Mouse (Mus musculus) G1E (cell line): ENCODE data around the gene Fdps. TPM values are rescaled to one million over a fixed set of nuclear protein-coding genes. Genes with fewer than 3 reads are reported as not detected.
"Not testable (repeated sequence)": the region's sequence is repeated elsewhere in the genome, so short reads cannot be mapped to it uniquely, and the experiment has no call there.

Source experiments
- ATAC-seq: 2 replicates; pipeline ENCODE4 v1.8.0; 2016; ENCODE audit warnings: mild to moderate bottlenecking; ENCODE audit not compliant: insufficient number of reproducible peaks, poor library complexity, low FRiP score, severe bottlenecking; ENCODE audit errors: extremely low read depth
- DNase-seq: peaks from one replicate; pipeline ENCODE4 v3.0.0; 2012; ENCODE audit warnings: low spot score
- H3K27me3 ChIP-seq: 2 replicates; pipeline ENCODE4 v1.6.1; 2012; ENCODE audit warnings: mild to moderate bottlenecking, low read length, inconsistent platforms; ENCODE audit not compliant: insufficient read depth
- H3K36me3 ChIP-seq: replicated peaks from 2 replicates; pipeline ENCODE3; 2012; ENCODE audit warnings: mild to moderate bottlenecking, inconsistent platforms
- H3K4me1 ChIP-seq: 2 replicates; pipeline ENCODE4 v1.6.1; 2012; ENCODE audit warnings: low read depth, low read length, inconsistent platforms, mixed read lengths; ENCODE audit not compliant: insufficient read depth
- H3K4me3 ChIP-seq: 2 replicates; pipeline ENCODE4 v1.5.1; 2012; ENCODE audit warnings: low read depth, mild to moderate bottlenecking, inconsistent platforms, low read length, moderate library complexity, mixed read lengths
- H3K9me3 ChIP-seq: replicated peaks from 2 replicates; pipeline ENCODE4 v1.6.1; 2012; ENCODE audit warnings: inconsistent platforms
- CTCF ChIP-seq: IDR thresholded peaks from 2 replicates; pipeline ENCODE4 v1.5.1; 2012; ENCODE audit warnings: low read depth, low read length, inconsistent platforms, mixed read lengths
- GATA1 ChIP-seq: IDR thresholded peaks from 2 replicates; pipeline ENCODE4 v1.6.1; 2012; ENCODE audit warnings: borderline replicate concordance, low read length, inconsistent platforms, mixed read lengths
- GATA2 ChIP-seq: IDR thresholded peaks from 2 replicates; pipeline ENCODE4 v1.6.1; 2012; ENCODE audit warnings: low read depth, low read length, inconsistent platforms, borderline replicate concordance
- POLR2AphosphoS5 ChIP-seq: IDR thresholded peaks from 2 replicates; pipeline ENCODE4 v1.6.1; 2012; ENCODE audit warnings: low read depth, low read length, inconsistent platforms; ENCODE audit not compliant: insufficient replicate concordance
- TAL1 ChIP-seq: conservative IDR thresholded peaks from 2 replicates; pipeline ENCODE4 v1.6.1; 2012; ENCODE audit warnings: low read depth, low read length, inconsistent platforms, mixed read lengths
- polyA plus RNA-seq: library from polyadenylated mRNA; stranded (reverse); fragments of >175 nt; gene quantifications from 2 replicates; pipeline ENCODE4 v1.2.3, GENCODE M21; 2012
- total RNA-seq, 2 experiments: library from RNA; stranded (forward) in 1 of 2; stranded (reverse) in 1 of 2; fragments of 200-1000 nt in 1 of 2; fragments of >200 nt in 1 of 2; fragmentation: Nextera tagmentation in 1 of 2; gene quantifications; 2 replicates each; pipeline ENCODE4 v1.2.3; 2014 to 2017

The Fdps gene
- total and polyA plus RNA-seq, 3 experiments = 22.5 to 481 (median 73.1) TPM

GRCm38 (mm10) chr3:89088974-89089373 lies 12.8 kb downstream of the Fdps start:
- Histone ChIP-seq H3K27me3 (peaks cover 14% of the 10 kb centered on the region), H3K36me3 (peaks cover 51% of the 10 kb centered on the region), H3K4me3 (peak overlapping the region; percentile 75; the same call in 1 of the 2 replicates), H3K9me3 (no peaks in the 10 kb centered on the region), H3K4me1 (peaks cover 80% of the 10 kb centered on the region)
- TF ChIP-seq CTCF (no peak), POLR2AphosphoS5 (no peak), GATA1 (no peak), TAL1 (no peak), GATA2 (no peak)
- ATAC-seq (no peak), DNase-seq (no peak)

GRCm38 (mm10) chr3:89087338-89088110 lies 14.2 kb downstream of the Fdps start:
- peaks cover 47% of the 10 kb centered on the region for H3K36me3 ChIP-seq
- peaks cover 14% of the 10 kb centered on the region for H3K27me3 ChIP-seq
- peaks cover 69% of the 10 kb centered on the region for H3K4me1 ChIP-seq
- ATAC-seq = no peak
- no peaks in the 10 kb centered on the region for H3K9me3 ChIP-seq
- peak; percentile 51 for DNase-seq
- peak overlapping the region; percentile 60; the same call in 1 of the 2 replicates for H3K4me3 ChIP-seq
- TF ChIP-seq CTCF = no peak; the same call in 1 of the 2 replicates
- no peak for TF ChIP-seq TAL1
- no peak for TF ChIP-seq POLR2AphosphoS5
- no peak for TF ChIP-seq GATA2
- TF ChIP-seq GATA1 = no peak

- DNase-seq (no peak), ATAC-seq (no peak)
- H3K36me3 ChIP-seq = peaks cover 65% of the 10 kb centered on the region
- no peaks in the 10 kb centered on the region; the same call in 1 of the 2 replicates for H3K27me3 ChIP-seq
- TF ChIP-seq TAL1 (no peak), GATA1 (no peak), POLR2AphosphoS5 (no peak), GATA2 (no peak), CTCF (no peak)
- no peak overlapping the region for H3K4me3 ChIP-seq
- no peaks in the 10 kb centered on the region for H3K9me3 ChIP-seq
- peaks cover 51% of the 10 kb centered on the region for H3K4me1 ChIP-seq
These were observed 17.0 kb downstream of the Fdps start for GRCm38 (mm10) chr3:89084654-89085190.

GRCm38 (mm10) chr3:89084133-89084532 lies 17.6 kb downstream of the Fdps start:
- no peaks in the 10 kb centered on the region for H3K9me3 ChIP-seq
- no peak for DNase-seq
- peaks cover 71% of the 10 kb centered on the region for H3K36me3 ChIP-seq
- ATAC-seq = no peak
- peaks cover 45% of the 10 kb centered on the region for H3K4me1 ChIP-seq
- no peak overlapping the region for H3K4me3 ChIP-seq
- TF ChIP-seq POLR2AphosphoS5 = no peak
- no peaks in the 10 kb centered on the region; the same call in 1 of the 2 replicates for H3K27me3 ChIP-seq

GRCm38 (mm10) chr3:89082287-89082686 lies 19.5 kb downstream of the Fdps start:
- not testable (repeated sequence) for H3K9me3 ChIP-seq, H3K4me3 ChIP-seq, DNase-seq, H3K27me3 ChIP-seq, ATAC-seq
- H3K4me1 ChIP-seq = peaks cover 26% of the 10 kb centered on the region
- peaks cover 72% of the 10 kb centered on the region for H3K36me3 ChIP-seq

- no peak for TF ChIP-seq TAL1
- DNase-seq (no peak), ATAC-seq (no peak)
- H3K9me3 ChIP-seq = no peaks in the 10 kb centered on the region
- peaks cover 10% of the 10 kb centered on the region for H3K4me1 ChIP-seq
- H3K36me3 ChIP-seq = peaks cover 88% of the 10 kb centered on the region
- no peak overlapping the region for H3K4me3 ChIP-seq
- no peaks in the 10 kb centered on the region for H3K27me3 ChIP-seq
These were observed 24.4 kb downstream of the Fdps start for GRCm38 (mm10) chr3:89077383-89077782.

GRCm38 (mm10) chr3:89067265-89067664 lies 34.5 kb downstream of the Fdps start:
- H3K36me3 ChIP-seq = peaks cover 93% of the 10 kb centered on the region

More at GRCm38 (mm10) chr3:89067265-89067664, 34.5 kb downstream of the Fdps start:
- Histone ChIP-seq H3K9me3 (no peaks in the 10 kb centered on the region), H3K27me3 (no peaks in the 10 kb centered on the region), H3K4me1 (no peaks in the 10 kb centered on the region; the same call in 1 of the 2 replicates), H3K4me3 (no peak overlapping the region)
- DNase-seq (no peak), ATAC-seq (no peak)
- no peak for TF ChIP-seq CTCF
- no peak for TF ChIP-seq POLR2AphosphoS5
- no peak for TF ChIP-seq GATA1
- no peak for TF ChIP-seq TAL1
- TF ChIP-seq GATA2 = no peak
